Mouse (Mus musculus) midbrain, embryonic 11.5 days (tissue): ENCODE results near the gene Evx1. TPM values are rescaled to one million over a fixed set of nuclear protein-coding genes. Genes with fewer than 3 reads are reported as not detected.
A peak's percentile ranks its signal among the peaks of the same experiment; 100 is the strongest.
"Not testable (repeated sequence)": the region's sequence is repeated elsewhere in the genome, so short reads cannot be mapped to it uniquely, and the experiment has no call there.

Source experiments
- ATAC-seq: fragments of 200-750 bp; cut with Nextera tagmentation; 2 replicates; pipeline ENCODE4 v1.8.0; 2017; ENCODE audit warnings: moderate TSS enrichment, moderate library complexity; ENCODE audit not compliant: low FRiP score
- DNase-seq: peaks from one replicate; pipeline ENCODE4 v3.0.0; 2015; ENCODE audit warnings: low spot score; ENCODE audit errors: missing footprints
- H3K27ac ChIP-seq: fragments of 300-500 bp; sonication (generic); 2 replicates; pipeline ENCODE4 v1.5.1; 2014; ENCODE audit warnings: low read depth, low read length
- H3K27me3 ChIP-seq: fragments of 300-500 bp; sonication (generic); 2 replicates; pipeline ENCODE4 v1.6.1; 2014; ENCODE audit warnings: mild to moderate bottlenecking, low read length, moderate library complexity, mixed read lengths; ENCODE audit not compliant: control insufficient read depth, insufficient read depth
- H3K36me3 ChIP-seq: fragments of 300-500 bp; sonication (generic); 2 replicates; pipeline ENCODE4 v1.6.1; 2014; ENCODE audit warnings: mild to moderate bottlenecking, low read length, moderate library complexity, mixed read lengths; ENCODE audit not compliant: control insufficient read depth, insufficient read depth
- H3K4me1 ChIP-seq: fragments of 300-500 bp; sonication (generic); 2 replicates; pipeline ENCODE4 v1.6.1; 2014; ENCODE audit warnings: low read length; ENCODE audit not compliant: control insufficient read depth, insufficient read depth
- H3K4me2 ChIP-seq: fragments of 300-500 bp; sonication (generic); 2 replicates; pipeline ENCODE4 v1.6.1; 2014; ENCODE audit warnings: mild to moderate bottlenecking, moderate library complexity
- H3K4me3 ChIP-seq: fragments of 300-500 bp; sonication (generic); 2 replicates; pipeline ENCODE4 v1.5.1; 2014; ENCODE audit warnings: low read depth, low read length
- H3K9ac ChIP-seq: fragments of 300-500 bp; sonication (generic); 2 replicates; pipeline ENCODE4 v1.6.1; 2014; ENCODE audit warnings: low read length
- H3K9me3 ChIP-seq: fragments of 300-500 bp; sonication (generic); 2 replicates; pipeline ENCODE4 v1.6.1; 2016; ENCODE audit warnings: low read length; ENCODE audit not compliant: control insufficient read depth
- WGBS: fragments of 180-500 bp; shearing (Covaris S2); extraction: QIAGEN DNeasy Blood & Tissue Kit; methylation state at CpG from one replicate; pipeline ENCODE4 v1.1.7; 2014; 5-methylcytosine and 5-hydroxymethylcytosine counted together
- polyA plus RNA-seq: library from polyadenylated mRNA; unstranded; fragments of >200 nt; fragmentation: Nextera tagmentation; extraction: Ambion mirVana; gene quantifications from 2 replicates; pipeline ENCODE4 v1.2.1, GENCODE M21; 2014

Evx1 gene
- polyA plus RNA-seq, 1 experiment from 2014 or later: 0.30 TPM

- not testable (repeated sequence) for H3K4me1 ChIP-seq, H3K4me3 ChIP-seq, DNase-seq, H3K9me3 ChIP-seq, ATAC-seq, H3K27ac ChIP-seq, H3K9ac ChIP-seq, H3K4me2 ChIP-seq, H3K27me3 ChIP-seq, H3K36me3 ChIP-seq
- WGBS: 95% methylated on average over 15 of the region's 16 CpGs
Observed at GRCm38 (mm10) chr6:52346816-52347215, 33.5 kb downstream of the Evx1 start.

GRCm38 (mm10) chr6:52366021-52366420, 52.7 kb downstream of the Evx1 start:
- no peak for DNase-seq

DNA sequence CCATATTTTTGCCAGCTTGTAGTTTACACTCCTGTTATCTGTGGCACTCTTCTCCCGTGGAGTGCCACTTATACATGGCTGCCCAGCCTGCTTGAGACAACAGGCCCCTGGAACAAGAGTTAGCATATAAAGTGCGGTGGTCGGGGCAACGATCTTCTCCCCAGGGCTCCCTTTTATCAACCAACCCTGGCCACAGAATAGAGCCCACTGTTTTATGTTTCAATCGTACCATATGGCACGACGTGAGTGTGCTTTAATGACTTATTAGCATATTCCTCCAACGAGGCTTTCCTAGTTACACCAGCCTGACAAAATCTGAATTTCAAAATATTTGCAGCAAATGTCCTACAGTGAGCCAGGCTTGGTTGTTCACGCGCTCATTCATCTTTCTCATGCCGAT, 53.2 kb downstream of the Evx1 start:
- H3K27ac ChIP-seq: peak overlapping the region; percentile 1; the same call in 1 of the 2 replicates
- peak; percentile 77; the same call in 1 of the 2 replicates for ATAC-seq

More at GRCm38 (mm10) chr6:52366021-52366420, 52.7 kb downstream of the Evx1 start:
- H3K9ac ChIP-seq: no peak overlapping the region
- H3K4me3 ChIP-seq: no peak overlapping the region
- H3K27me3 ChIP-seq: no peaks in the 10 kb centered on the region
- H3K9me3 ChIP-seq: no peaks in the 10 kb centered on the region
- H3K27ac ChIP-seq: no peak overlapping the region; the same call in 1 of the 2 replicates
- peaks cover 2% of the 10 kb centered on the region; the same call in 1 of the 2 replicates for H3K4me1 ChIP-seq
- no peak overlapping the region for H3K4me2 ChIP-seq
- ATAC-seq: no peak
- H3K36me3 ChIP-seq: no peaks in the 10 kb centered on the region
- 80% methylated on average over 2 of the region's 2 CpGs for WGBS

DNA sequence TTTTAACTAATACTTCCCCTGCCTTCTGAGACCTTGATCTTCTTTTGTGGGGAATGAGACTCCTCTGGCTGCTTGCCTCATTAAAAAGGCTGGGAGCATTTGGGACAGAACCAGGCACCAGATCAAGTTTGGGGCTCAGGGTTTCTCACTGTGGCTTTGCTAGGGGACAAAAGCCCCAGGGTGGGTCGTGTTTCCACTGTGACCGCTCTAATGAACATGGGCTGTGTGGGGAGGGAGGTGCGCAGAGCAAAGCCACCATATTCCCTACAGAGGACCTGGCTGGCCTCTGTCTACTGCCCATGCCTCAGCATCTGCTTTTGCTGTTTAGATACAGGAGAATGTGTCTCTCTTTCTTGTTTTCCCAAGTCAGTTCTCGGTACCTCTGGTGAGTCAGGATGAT, 53.8 kb downstream of the Evx1 start:
- 68% methylated on average over 4 of the region's 4 CpGs for WGBS
- Histone ChIP-seq H3K27ac (peak overlapping the region; percentile 1; the same call in 1 of the 2 replicates), H3K36me3 (no peaks in the 10 kb centered on the region), H3K4me3 (no peak overlapping the region), H3K27me3 (no peaks in the 10 kb centered on the region), H3K4me2 (no peak overlapping the region), H3K9me3 (no peaks in the 10 kb centered on the region), H3K9ac (no peak overlapping the region), H3K4me1 (peaks cover 2% of the 10 kb centered on the region; the same call in 1 of the 2 replicates)
- DNase-seq (no peak), ATAC-seq (no peak)

More for the DNA sequence above, 53.2 kb downstream of the Evx1 start:
- no peak for DNase-seq
- no peaks in the 10 kb centered on the region for H3K27me3 ChIP-seq
- 58% methylated on average over 11 of the region's 11 CpGs for WGBS
- no peak overlapping the region for H3K9ac ChIP-seq
- H3K4me2 ChIP-seq: no peak overlapping the region; the same call in 1 of the 2 replicates
- H3K9me3 ChIP-seq: no peaks in the 10 kb centered on the region
- H3K4me3 ChIP-seq: no peak overlapping the region
- H3K4me1 ChIP-seq: peaks cover 2% of the 10 kb centered on the region; the same call in 1 of the 2 replicates
- H3K36me3 ChIP-seq: no peaks in the 10 kb centered on the region

Other genes starting within 250 kb of the Evx1 start
- gene Hoxa1, start 155.2 kb upstream of the Evx1 start, polyA plus RNA-seq: 0.53 and 0.63 TPM in 2 replicates
- gene Hoxa2, start 148.7 kb upstream of the Evx1 start, polyA plus RNA-seq: 0.14 and 0.26 TPM in 2 replicates
- not detected in 2 replicates for gene 5730596B20Rik, start 136.0 kb upstream of the Evx1 start, polyA plus RNA-seq
- not detected in 2 replicates for gene Hoxa4, start 121.7 kb upstream of the Evx1 start, polyA plus RNA-seq
- not detected in 2 replicates for gene Hoxa5, start 108.9 kb upstream of the Evx1 start, polyA plus RNA-seq
- not detected in 2 replicates for gene Hoxa6, start 104.8 kb upstream of the Evx1 start, polyA plus RNA-seq
- 0.11 TPM in 1 of 2 replicates, not detected in the other for gene Hoxa3, start 100.2 kb upstream of the Evx1 start, polyA plus RNA-seq
- not detected in 2 replicates for gene Gm28308, start 100.2 kb upstream of the Evx1 start, polyA plus RNA-seq
- 0.14 TPM in 1 of 2 replicates, not detected in the other for gene Hoxa7, start 91.6 kb upstream of the Evx1 start, polyA plus RNA-seq
- gene Hoxa9, start 82.4 kb upstream of the Evx1 start, polyA plus RNA-seq: not detected in 2 replicates
- gene Hoxa10, start 72.6 kb upstream of the Evx1 start, polyA plus RNA-seq: not detected in 2 replicates
- gene Hoxa11, start 67.7 kb upstream of the Evx1 start, polyA plus RNA-seq: not detected in 2 replicates
- gene Hoxa13, start 52.6 kb upstream of the Evx1 start, polyA plus RNA-seq: not detected in 2 replicates